Mouse (Mus musculus) testis, adult 2 months (tissue): ENCODE results near the gene Crim1.

ENCODE experiments used
- CTCF ChIP-seq: fragments of 200-500 bp; IDR thresholded peaks from 2 replicates; pipeline ENCODE4 v1.5.1; 2012; ENCODE audit warnings: low read depth, mild to moderate bottlenecking, inconsistent platforms, low read length, moderate library complexity; ENCODE audit not compliant: control insufficient read depth, insufficient read depth, insufficient replicate concordance
- POLR2A ChIP-seq: fragments of 200-500 bp; IDR thresholded peaks from 2 replicates; pipeline ENCODE4 v1.6.1; 2012; ENCODE audit warnings: low read depth, mild to moderate bottlenecking, inconsistent platforms, low read length, moderate library complexity; ENCODE audit not compliant: control insufficient read depth

- TF ChIP-seq POLR2A (no peak), CTCF (no peak)
Observed at GRCm38 (mm10) chr17:78325761-78326332, 125.8 kb downstream of the Crim1 start.
